Mouse (Mus musculus): Measurements from ENCODE around the gene Alkbh4. TPM values are rescaled to one million over a fixed set of nuclear protein-coding genes. Genes with fewer than 3 reads are reported as not detected.
"Not testable (repeated sequence)": the region's sequence is repeated elsewhere in the genome, so short reads cannot be mapped to it uniquely, and the experiment has no call there.

Alkbh4 gene
- polyA plus RNA-seq, 1 experiment from 2014 or later, result 13.0 TPM

GRCm38 (mm10) chr5:136137658-136138274, 1.8 kb downstream of the Alkbh4 start:
- Histone ChIP-seq H3K27me3 (replicated peaks; ENCODE audit: control insufficient read depth, insufficient read depth, low read length) (no peaks in the 10 kb centered on the region), H3K27ac (ENCODE audit: low read depth, low read length) (no peak overlapping the region), H3K9ac (ENCODE audit: low read length) (no peak overlapping the region), H3K9me3 (replicated peaks; ENCODE audit: control insufficient read depth, low read length) (no peaks in the 10 kb centered on the region), H3K4me1 (ENCODE audit: control insufficient read depth, insufficient read depth, low read length) (peaks cover 8% of the 10 kb centered on the region), H3K4me2 (ENCODE audit: low read length) (no peak overlapping the region), H3K4me3 (ENCODE audit: low read depth, low read length) (no peak overlapping the region), H3K36me3 (ENCODE audit: control insufficient read depth, insufficient read depth, low read length) (peaks cover 43% of the 10 kb centered on the region)
- DNase-seq (ENCODE audit: low spot score) (peak; percentile 60), ATAC-seq (no peak)
- 72% methylated on average over 13 of the region's 13 CpGs for WGBS

GRCm38 (mm10) chr5:136139393-136139792, 3.4 kb downstream of the Alkbh4 start:
- Histone ChIP-seq H3K4me1 (ENCODE audit: control insufficient read depth, insufficient read depth, low read length) (peaks cover 8% of the 10 kb centered on the region), H3K9ac (ENCODE audit: low read length) (no peak overlapping the region), H3K4me3 (ENCODE audit: low read depth, low read length) (no peak overlapping the region), H3K4me2 (ENCODE audit: low read length) (no peak overlapping the region), H3K9me3 (replicated peaks; ENCODE audit: control insufficient read depth, low read length) (no peaks in the 10 kb centered on the region), H3K36me3 (ENCODE audit: control insufficient read depth, insufficient read depth, low read length) (peaks cover 36% of the 10 kb centered on the region), H3K27me3 (replicated peaks; ENCODE audit: control insufficient read depth, insufficient read depth, low read length) (no peaks in the 10 kb centered on the region), H3K27ac (ENCODE audit: low read depth, low read length) (no peak overlapping the region)
- DNase-seq (ENCODE audit: low spot score) (no peak), ATAC-seq (no peak)
- 95% methylated on average over 13 of the region's 13 CpGs for WGBS

- Histone ChIP-seq H3K9ac (ENCODE audit: low read length) (no peak overlapping the region), H3K4me1 (ENCODE audit: control insufficient read depth, insufficient read depth, low read length) (peaks cover 5% of the 10 kb centered on the region; the same call in 1 of the 2 replicates), H3K4me3 (ENCODE audit: low read depth, low read length) (no peak overlapping the region), H3K27me3 (replicated peaks; ENCODE audit: control insufficient read depth, insufficient read depth, low read length) (no peaks in the 10 kb centered on the region), H3K27ac (ENCODE audit: low read depth, low read length) (no peak overlapping the region), H3K9me3 (replicated peaks; ENCODE audit: control insufficient read depth, low read length) (no peaks in the 10 kb centered on the region), H3K4me2 (ENCODE audit: low read length) (no peak overlapping the region), H3K36me3 (ENCODE audit: control insufficient read depth, insufficient read depth, low read length) (peaks cover 36% of the 10 kb centered on the region)
- no peak for DNase-seq (ENCODE audit: low spot score)
- 97% methylated on average over 8 of the region's 10 CpGs for WGBS
- ATAC-seq, result no peak
These were observed 4.1 kb downstream of the Alkbh4 start for GRCm38 (mm10) chr5:136140057-136140482.

- no peaks in the 10 kb centered on the region for H3K4me1 ChIP-seq (ENCODE audit: control insufficient read depth, insufficient read depth, low read length)
- H3K9ac ChIP-seq (ENCODE audit: low read length), result no peak overlapping the region
- DNase-seq (ENCODE audit: low spot score) (no peak), ATAC-seq (no peak)
- no peak overlapping the region for H3K4me3 ChIP-seq (ENCODE audit: low read depth, low read length)
- H3K36me3 ChIP-seq (ENCODE audit: control insufficient read depth, insufficient read depth, low read length), result peaks cover 36% of the 10 kb centered on the region
- no peaks in the 10 kb centered on the region for H3K27me3 ChIP-seq (replicated peaks; ENCODE audit: control insufficient read depth, insufficient read depth, low read length)
- WGBS, result 84% methylated on average over 5 of the region's 5 CpGs
- no peak overlapping the region for H3K4me2 ChIP-seq (ENCODE audit: low read length)
- H3K9me3 ChIP-seq (replicated peaks; ENCODE audit: control insufficient read depth, low read length), result no peaks in the 10 kb centered on the region
- H3K27ac ChIP-seq (ENCODE audit: low read depth, low read length), result no peak overlapping the region
These were observed 6.8 kb downstream of the Alkbh4 start for GRCm38 (mm10) chr5:136142746-136143145.

GRCm38 (mm10) chr5:136143161-136143755, 7.3 kb downstream of the Alkbh4 start:
- DNase-seq (ENCODE audit: low spot score) (no peak), ATAC-seq (no peak)
- Histone ChIP-seq H3K4me3 (ENCODE audit: low read depth, low read length) (no peak overlapping the region), H3K9me3 (replicated peaks; ENCODE audit: control insufficient read depth, low read length) (no peaks in the 10 kb centered on the region), H3K27me3 (replicated peaks; ENCODE audit: control insufficient read depth, insufficient read depth, low read length) (no peaks in the 10 kb centered on the region), H3K9ac (ENCODE audit: low read length) (no peak overlapping the region), H3K4me1 (ENCODE audit: control insufficient read depth, insufficient read depth, low read length) (no peaks in the 10 kb centered on the region), H3K36me3 (ENCODE audit: control insufficient read depth, insufficient read depth, low read length) (peaks cover 36% of the 10 kb centered on the region), H3K27ac (ENCODE audit: low read depth, low read length) (no peak overlapping the region), H3K4me2 (ENCODE audit: low read length) (no peak overlapping the region)
- WGBS, result 90% methylated on average over 6 of the region's 6 CpGs

- Histone ChIP-seq H3K27ac (ENCODE audit: low read depth, low read length) (no peak overlapping the region), H3K4me2 (ENCODE audit: low read length) (no peak overlapping the region), H3K4me3 (ENCODE audit: low read depth, low read length) (no peak overlapping the region), H3K9ac (ENCODE audit: low read length) (no peak overlapping the region), H3K4me1 (ENCODE audit: control insufficient read depth, insufficient read depth, low read length) (no peaks in the 10 kb centered on the region), H3K9me3 (replicated peaks; ENCODE audit: control insufficient read depth, low read length) (no peaks in the 10 kb centered on the region), H3K36me3 (ENCODE audit: control insufficient read depth, insufficient read depth, low read length) (peaks cover 25% of the 10 kb centered on the region), H3K27me3 (replicated peaks; ENCODE audit: control insufficient read depth, insufficient read depth, low read length) (no peaks in the 10 kb centered on the region)
- WGBS, result 74% methylated on average over 12 of the region's 12 CpGs
- ATAC-seq (no peak), DNase-seq (ENCODE audit: low spot score) (no peak)
These were observed 8.9 kb downstream of the Alkbh4 start for GRCm38 (mm10) chr5:136144606-136145430.

GRCm38 (mm10) chr5:136146936-136147335, 11.0 kb downstream of the Alkbh4 start:
- H3K27me3 ChIP-seq (replicated peaks; ENCODE audit: control insufficient read depth, insufficient read depth, low read length), result no peaks in the 10 kb centered on the region
- H3K27ac ChIP-seq (ENCODE audit: low read depth, low read length), result no peak overlapping the region
- WGBS, result 90% methylated on average over 1 of the region's 1 CpGs
- H3K9me3 ChIP-seq (replicated peaks; ENCODE audit: control insufficient read depth, low read length), result no peaks in the 10 kb centered on the region
- no peak overlapping the region for H3K4me3 ChIP-seq (ENCODE audit: low read depth, low read length)
- ATAC-seq, result no peak
- H3K9ac ChIP-seq (ENCODE audit: low read length), result no peak overlapping the region
- no peak overlapping the region for H3K4me2 ChIP-seq (ENCODE audit: low read length)
- H3K36me3 ChIP-seq (ENCODE audit: control insufficient read depth, insufficient read depth, low read length), result peaks cover 4% of the 10 kb centered on the region
- no peak for DNase-seq (ENCODE audit: low spot score)
- H3K4me1 ChIP-seq (ENCODE audit: control insufficient read depth, insufficient read depth, low read length), result no peaks in the 10 kb centered on the region

GRCm38 (mm10) chr5:136147704-136148103, 11.8 kb downstream of the Alkbh4 start:
- 71% methylated on average over 8 of the region's 8 CpGs for WGBS
- DNase-seq (ENCODE audit: low spot score), result no peak

GRCm38 (mm10) chr5:136149134-136149576, 13.2 kb downstream of the Alkbh4 start:
- WGBS, result 79% methylated on average over 5 of the region's 5 CpGs
- not testable (repeated sequence) for H3K27ac ChIP-seq (ENCODE audit: low read depth, low read length); H3K4me3 ChIP-seq (ENCODE audit: low read depth, low read length); H3K4me1 ChIP-seq (ENCODE audit: control insufficient read depth, insufficient read depth, low read length); H3K27me3 ChIP-seq (replicated peaks; ENCODE audit: control insufficient read depth, insufficient read depth, low read length); H3K4me2 ChIP-seq (ENCODE audit: low read length); H3K9me3 ChIP-seq (replicated peaks; ENCODE audit: control insufficient read depth, low read length); DNase-seq (ENCODE audit: low spot score); ATAC-seq; H3K36me3 ChIP-seq (ENCODE audit: control insufficient read depth, insufficient read depth, low read length); H3K9ac ChIP-seq (ENCODE audit: low read length)

More at GRCm38 (mm10) chr5:136147704-136148103, 11.8 kb downstream of the Alkbh4 start:
- Histone ChIP-seq H3K36me3 (ENCODE audit: control insufficient read depth, insufficient read depth, low read length) (no peaks in the 10 kb centered on the region), H3K4me3 (ENCODE audit: low read depth, low read length) (no peak overlapping the region), H3K27me3 (replicated peaks; ENCODE audit: control insufficient read depth, insufficient read depth, low read length) (no peaks in the 10 kb centered on the region), H3K4me2 (ENCODE audit: low read length) (no peak overlapping the region), H3K4me1 (ENCODE audit: control insufficient read depth, insufficient read depth, low read length) (no peaks in the 10 kb centered on the region), H3K9ac (ENCODE audit: low read length) (no peak overlapping the region), H3K9me3 (replicated peaks; ENCODE audit: control insufficient read depth, low read length) (no peaks in the 10 kb centered on the region), H3K27ac (ENCODE audit: low read depth, low read length) (no peak overlapping the region)
- ATAC-seq, result no peak
